24 mouse cellular contexts compared by ENCODE assay signal in the genomic region with DNA sequence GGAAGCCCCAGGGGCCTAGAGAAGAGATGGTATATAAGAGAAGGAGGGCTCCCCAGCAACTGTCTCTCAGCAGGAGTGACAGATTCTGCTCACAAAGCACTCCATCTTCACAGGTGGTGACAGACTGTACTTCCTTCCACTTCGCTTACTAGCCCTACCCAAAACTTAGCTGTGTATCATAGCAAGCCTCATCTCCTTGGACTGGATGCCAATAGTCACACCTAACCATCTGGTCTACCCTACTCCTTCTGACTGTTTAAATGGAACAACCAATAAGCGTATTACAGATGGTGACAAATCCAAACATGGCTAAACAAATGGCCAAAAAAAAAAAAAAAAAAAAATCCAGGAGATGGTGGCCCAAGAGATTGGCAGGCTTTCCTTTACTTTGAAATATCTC.
DNase-seq lines count a peak whose midpoint lies in the region; ATAC-seq lines count a peak whose summit lies in the region.
"Had no signal": no experiment of that assay in that cellular context is flagged by ENCODE, and none has a peak within 500 bp of the region (broad histone marks: within the 10 kb centered on the region; RNA-seq: fewer than 3 reads in every experiment).

No protein-coding gene starts in this region.

- no peaks in the 10 kb centered on the region for H3K36me3 ChIP-seq in hindbrain, embryonic 16.5 days (ENCODE audit: control insufficient read depth, insufficient read depth, low read length)
- H3K36me3 ChIP-seq in hindbrain, embryonic 12.5 days, result no peaks in the 10 kb centered on the region
- H3K36me3 ChIP-seq in heart, embryonic 11.5 days (ENCODE audit: control insufficient read depth, insufficient read depth, low read length), result no peaks in the 10 kb centered on the region
- H3K36me3 ChIP-seq: embryonic facial prominence, embryonic 13.5 days; heart, embryonic 13.5 days; liver, embryonic 13.5 days had no signal

- no peaks in the 10 kb centered on the region for H3K9me3 ChIP-seq in hindbrain, embryonic 16.5 days (ENCODE audit: control insufficient read depth, low read length)
- no peaks in the 10 kb centered on the region for H3K9me3 ChIP-seq in hindbrain, embryonic 12.5 days (replicated peaks)
- H3K9me3 ChIP-seq in heart, embryonic 11.5 days (replicated peaks; ENCODE audit: control insufficient read depth, low read length), result no peaks in the 10 kb centered on the region
- H3K9me3 ChIP-seq: embryonic facial prominence, embryonic 13.5 days; heart, embryonic 13.5 days; liver, embryonic 13.5 days had no signal

- ATAC-seq in cerebellum, adult (ENCODE audit: insufficient number of reproducible peaks, low FRiP score, low TSS enrichment), result peak; percentile 49
- 0 out of 2 replicates have a peak, but pooled peaks have one; percentile 30 for ATAC-seq in hindbrain, embryonic 16.5 days
- ATAC-seq in hindbrain, embryonic 12.5 days (ENCODE audit: low FRiP score), result no peak
- ATAC-seq in heart, embryonic 11.5 days (replicated peaks; ENCODE audit: insufficient number of reproducible peaks, low FRiP score, low TSS enrichment), result no peak
- ATAC-seq: inflammation-experienced regulatory T-cells, adult 6 months had no signal

- H3K9ac ChIP-seq in hindbrain, embryonic 16.5 days (ENCODE audit: low read depth, low read length), result no peak overlapping the region
- H3K9ac ChIP-seq in hindbrain, embryonic 12.5 days, result no peak overlapping the region
- no peak overlapping the region for H3K9ac ChIP-seq in heart, embryonic 11.5 days (ENCODE audit: low read depth, low read length)
- H3K9ac ChIP-seq: embryonic facial prominence, embryonic 13.5 days; heart, embryonic 13.5 days; liver, embryonic 13.5 days had no signal

- H3K4me3 ChIP-seq in hindbrain, embryonic 16.5 days (ENCODE audit: low read length), result no peak overlapping the region
- H3K4me3 ChIP-seq in hindbrain, embryonic 12.5 days, result no peak overlapping the region
- no peak overlapping the region for H3K4me3 ChIP-seq in heart, embryonic 11.5 days (ENCODE audit: low read depth, low read length)
- H3K4me3 ChIP-seq: embryonic facial prominence, embryonic 13.5 days; erythroblast, embryonic 14.5 days; heart, embryonic 13.5 days; left cerebral cortex, adult 2 months; liver, embryonic 13.5 days had no signal

- no peak for DNase-seq in cerebellum, postnatal 4 days (ENCODE audit: low spot score in 2 of 2)
- peak; percentile 21 to 41 for DNase-seq in cerebellum, adult 18-20 months
- peak; percentile 17 to 66 for DNase-seq in cerebellum, postnatal 14 days
- DNase-seq in thymus, postnatal 25 days, result no peak
- DNase-seq: adrenal gland, postnatal 10 days; embryo, embryonic 11 days; gastrocnemius, postnatal 10 days; heart, adult 11 months; heart, postnatal 14 days; kidney, adult 18-20 months; liver, embryonic 13.5 days; lung, adult 2 months; lung, postnatal 4 days; thymus, adult 2 months had no signal

- H3K27ac ChIP-seq in hindbrain, embryonic 16.5 days (ENCODE audit: low read depth, low read length), result no peak overlapping the region
- no peak overlapping the region for H3K27ac ChIP-seq in hindbrain, embryonic 12.5 days
- no peak overlapping the region for H3K27ac ChIP-seq in heart, embryonic 11.5 days (ENCODE audit: low read depth, low read length)
- H3K27ac ChIP-seq: embryonic facial prominence, embryonic 13.5 days; heart, embryonic 13.5 days; kidney, postnatal 0 days; left cerebral cortex, adult 2 months; liver, embryonic 13.5 days had no signal

- H3K4me2 ChIP-seq in hindbrain, embryonic 16.5 days (ENCODE audit: low read length), result no peak overlapping the region
- H3K4me2 ChIP-seq in hindbrain, embryonic 12.5 days (replicated peaks), result no peak overlapping the region
- no peak overlapping the region for H3K4me2 ChIP-seq in heart, embryonic 11.5 days
- H3K4me2 ChIP-seq: embryonic facial prominence, embryonic 13.5 days; heart, embryonic 13.5 days; liver, embryonic 13.5 days had no signal

- 79% methylated on average over 2 of the region's 2 CpGs for WGBS in hindbrain, embryonic 16.5 days
- 82% methylated on average over 2 of the region's 2 CpGs for WGBS in hindbrain, embryonic 12.5 days
- WGBS in heart, embryonic 11.5 days (ENCODE audit: insufficient replicate concordance), result 77% methylated on average over 2 of the region's 2 CpGs

- H3K27me3 ChIP-seq in hindbrain, embryonic 16.5 days (replicated peaks; ENCODE audit: control insufficient read depth, insufficient read depth, low read length), result no peaks in the 10 kb centered on the region
- H3K27me3 ChIP-seq in hindbrain, embryonic 12.5 days, result no peaks in the 10 kb centered on the region
- no peaks in the 10 kb centered on the region for H3K27me3 ChIP-seq in heart, embryonic 11.5 days (ENCODE audit: control insufficient read depth, insufficient read depth, low read length)
- H3K27me3 ChIP-seq: embryonic facial prominence, embryonic 13.5 days; heart, embryonic 13.5 days; liver, embryonic 13.5 days had no signal

- no peaks in the 10 kb centered on the region for H3K4me1 ChIP-seq in hindbrain, embryonic 16.5 days (ENCODE audit: control insufficient read depth, insufficient read depth, low read depth, low read length)
- no peaks in the 10 kb centered on the region for H3K4me1 ChIP-seq in hindbrain, embryonic 12.5 days
- H3K4me1 ChIP-seq in heart, embryonic 11.5 days (ENCODE audit: control insufficient read depth, insufficient read depth, low read length), result no peaks in the 10 kb centered on the region
- H3K4me1 ChIP-seq: embryonic facial prominence, embryonic 13.5 days; heart, embryonic 13.5 days; liver, embryonic 13.5 days had no signal

Comparison
In these comparisons a context has a peak if more than half of its experiments do, and no peak if none do; other contexts are left out.
1. ATAC-seq: peak in cerebellum, adult (single experiment) and hindbrain, embryonic 16.5 days (single experiment); none in hindbrain, embryonic 12.5 days (single experiment) and heart, embryonic 11.5 days (single experiment).
2. DNase-seq: peak in cerebellum, adult 18-20 months (2 of 2) and cerebellum, postnatal 14 days (2 of 2); none in cerebellum, postnatal 4 days (0 of 2) and thymus, postnatal 25 days (single experiment).